ENCODE assay signal across 22 mouse cellular contexts in the genomic region with DNA sequence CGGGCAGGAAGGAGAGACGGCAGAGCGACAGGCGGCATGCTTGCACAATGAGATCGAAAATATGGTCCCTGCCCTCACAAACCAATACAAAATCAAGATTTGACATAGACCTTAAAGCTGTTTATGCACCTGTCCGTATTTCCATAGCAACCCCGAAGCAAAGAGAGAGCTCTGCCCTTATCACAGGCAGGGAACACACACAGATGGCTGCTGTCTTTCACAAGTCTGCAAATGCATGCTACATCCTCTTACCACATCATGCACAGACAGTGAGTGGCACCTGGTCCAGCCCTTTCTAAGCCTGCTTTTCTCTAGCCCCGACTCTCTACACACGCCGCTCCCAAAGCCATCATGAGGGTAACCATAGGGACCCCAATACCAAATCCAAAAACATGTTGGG. TPM values are rescaled to one million over a fixed set of nuclear protein-coding genes. Genes with fewer than 3 reads are reported as not detected.
A peak's percentile ranks its signal among the peaks of the same experiment; 100 is the strongest.
DNase-seq lines count a peak whose midpoint lies in the region; ATAC-seq and TF ChIP-seq lines count a peak whose summit lies in the region.
"Had no signal": no experiment of that assay in that cellular context is flagged by ENCODE, and none has a peak within 500 bp of the region (broad histone marks: within the 10 kb centered on the region; RNA-seq: fewer than 3 reads in every experiment).

No protein-coding gene starts in this region.

- H3K4me2 ChIP-seq in forebrain, postnatal 0 days (ENCODE audit: low read depth), result no peak overlapping the region
- H3K4me2 ChIP-seq in midbrain, embryonic 11.5 days, result no peak overlapping the region
- H3K4me2 ChIP-seq in midbrain, embryonic 13.5 days (replicated peaks), result no peak overlapping the region

- no peaks in the 10 kb centered on the region for H3K9me3 ChIP-seq in forebrain, postnatal 0 days (ENCODE audit: low read length)
- H3K9me3 ChIP-seq in forebrain, embryonic 10.5 days, result no peaks in the 10 kb centered on the region
- H3K9me3 ChIP-seq in midbrain, embryonic 10.5 days (replicated peaks), result no peaks in the 10 kb centered on the region
- no peaks in the 10 kb centered on the region for H3K9me3 ChIP-seq in midbrain, embryonic 11.5 days (ENCODE audit: control insufficient read depth, low read length)
- no peaks in the 10 kb centered on the region for H3K9me3 ChIP-seq in midbrain, embryonic 13.5 days
- H3K9me3 ChIP-seq: megakaryocyte, embryonic 14.5 days had no signal

- peak; percentile 43 for DNase-seq in forebrain, postnatal 0 days
- no peak for DNase-seq in forebrain, embryonic 10.5 days (ENCODE audit: extremely low spot score, low spot score)
- no peak for DNase-seq in midbrain, embryonic 10.5 days (ENCODE audit: low spot score)
- no peak for DNase-seq in midbrain, embryonic 11.5 days (ENCODE audit: low spot score, missing footprints)
- DNase-seq in thymus, postnatal 36 days, result no peak
- DNase-seq in heart, adult 8-10 months (ENCODE audit: low spot score), result no peak
- DNase-seq: adrenal gland, postnatal 14 days; cerebellum, adult 2 months; cerebellum, postnatal 36 days; gastrocnemius, adult 2 months; heart, adult 11 months; heart, postnatal 36 days; kidney, adult 8-10 months; kidney, postnatal 14 days; left cerebral cortex, postnatal 4 days; lung, postnatal 10 days; thymus, postnatal 4 days had no signal

- no peaks in the 10 kb centered on the region for H3K36me3 ChIP-seq in forebrain, postnatal 0 days (ENCODE audit: insufficient read depth)
- no peaks in the 10 kb centered on the region for H3K36me3 ChIP-seq in forebrain, embryonic 10.5 days (replicated peaks)
- no peaks in the 10 kb centered on the region for H3K36me3 ChIP-seq in midbrain, embryonic 10.5 days
- H3K36me3 ChIP-seq in midbrain, embryonic 11.5 days (ENCODE audit: control insufficient read depth, insufficient read depth, low read length), result no peaks in the 10 kb centered on the region
- H3K36me3 ChIP-seq in midbrain, embryonic 13.5 days, result no peaks in the 10 kb centered on the region

- peaks cover 6% of the 10 kb centered on the region; the same call in 1 of the 2 replicates for H3K4me1 ChIP-seq in forebrain, postnatal 0 days (ENCODE audit: insufficient read depth)
- H3K4me1 ChIP-seq in forebrain, embryonic 10.5 days, result peaks cover 16% of the 10 kb centered on the region; the same call in 1 of the 2 replicates
- peaks cover 40% of the 10 kb centered on the region for H3K4me1 ChIP-seq in midbrain, embryonic 10.5 days
- H3K4me1 ChIP-seq in midbrain, embryonic 11.5 days (ENCODE audit: control insufficient read depth, insufficient read depth, low read length), result peaks cover 17% of the 10 kb centered on the region
- H3K4me1 ChIP-seq in midbrain, embryonic 13.5 days (replicated peaks), result peaks cover 24% of the 10 kb centered on the region

- no peak overlapping the region for H3K9ac ChIP-seq in forebrain, postnatal 0 days
- no peak overlapping the region for H3K9ac ChIP-seq in midbrain, embryonic 11.5 days (ENCODE audit: low read length)
- H3K9ac ChIP-seq in midbrain, embryonic 13.5 days (replicated peaks), result no peak overlapping the region

- no peaks in the 10 kb centered on the region for H3K27me3 ChIP-seq in forebrain, postnatal 0 days (ENCODE audit: insufficient read depth, low read length)
- H3K27me3 ChIP-seq in forebrain, embryonic 10.5 days (ENCODE audit: poor library complexity, severe bottlenecking), result no peaks in the 10 kb centered on the region
- H3K27me3 ChIP-seq in midbrain, embryonic 10.5 days (ENCODE audit: low read depth, poor library complexity, severe bottlenecking), result no peaks in the 10 kb centered on the region; the same call in 1 of the 2 replicates
- no peaks in the 10 kb centered on the region for H3K27me3 ChIP-seq in midbrain, embryonic 11.5 days (ENCODE audit: control insufficient read depth, insufficient read depth, low read length)
- H3K27me3 ChIP-seq in midbrain, embryonic 13.5 days, result no peaks in the 10 kb centered on the region
- H3K27me3 ChIP-seq: CH12.LX; megakaryocyte, embryonic 14.5 days had no signal

- 59% methylated on average over 10 of the region's 10 CpGs for WGBS in forebrain, postnatal 0 days
- WGBS in forebrain, embryonic 10.5 days, result 88% methylated on average over 10 of the region's 10 CpGs
- WGBS in midbrain, embryonic 10.5 days, result 85% methylated on average over 10 of the region's 10 CpGs
- 79% methylated on average over 10 of the region's 10 CpGs for WGBS in midbrain, embryonic 11.5 days
- WGBS in midbrain, embryonic 13.5 days, result 44% methylated on average over 10 of the region's 10 CpGs

- H3K4me3 ChIP-seq in forebrain, postnatal 0 days (ENCODE audit: low read depth, low read length), result no peak overlapping the region
- H3K4me3 ChIP-seq in forebrain, embryonic 10.5 days, result no peak overlapping the region
- H3K4me3 ChIP-seq in midbrain, embryonic 10.5 days, result no peak overlapping the region
- no peak overlapping the region for H3K4me3 ChIP-seq in midbrain, embryonic 11.5 days (ENCODE audit: low read depth, low read length)
- no peak overlapping the region for H3K4me3 ChIP-seq in midbrain, embryonic 13.5 days (replicated peaks)
- H3K4me3 ChIP-seq: gastrocnemius, adult 2 months; layer of hippocampus, adult 2 months; megakaryocyte, embryonic 14.5 days; myocyte had no signal

- peak overlapping the region; percentile 15; the same call in 1 of the 2 replicates for H3K27ac ChIP-seq in forebrain, postnatal 0 days (ENCODE audit: low read depth, low read length)
- no peak overlapping the region for H3K27ac ChIP-seq in forebrain, embryonic 10.5 days
- H3K27ac ChIP-seq in midbrain, embryonic 10.5 days (replicated peaks), result peak overlapping the region; percentile 70
- no peak overlapping the region for H3K27ac ChIP-seq in midbrain, embryonic 11.5 days (ENCODE audit: low read depth, low read length)
- H3K27ac ChIP-seq in midbrain, embryonic 13.5 days, result no peak overlapping the region
- H3K27ac ChIP-seq: gastrocnemius, adult 2 months had no signal

- ATAC-seq in forebrain, postnatal 0 days, result peak; percentile 75
- ATAC-seq in midbrain, embryonic 11.5 days (ENCODE audit: low FRiP score), result no peak
- ATAC-seq in midbrain, embryonic 13.5 days, result peak; percentile 35; the same call in 1 of the 2 replicates

- TF ChIP-seq CTCF in forebrain, postnatal 0 days (IDR thresholded peaks at IDR 0.05; ENCODE audit: low read depth), result no peak

RNA-seq across cellular contexts. Expression of a gene that starts 38.2 kb away (rescaled TPM):
- total RNA-seq in forebrain, postnatal 0 days (2014; rRNA removed), result 22.8 and 28.6 TPM in 2 replicates
- polyA plus RNA-seq in forebrain, postnatal 0 days (2015; fragmentation: Nextera tagmentation; extraction: Ambion mirVana), result 7.2 and 17.8 TPM in 2 replicates
- polyA plus RNA-seq in forebrain, embryonic 10.5 days (2016; fragmentation: Nextera tagmentation; extraction: Ambion mirVana), result 26.4 and 29.0 TPM in 2 replicates
- polyA plus RNA-seq in midbrain, embryonic 10.5 days (2016; fragmentation: Nextera tagmentation; extraction: Ambion mirVana), result 25.9 and 29.7 TPM in 2 replicates
- polyA plus RNA-seq in midbrain, embryonic 11.5 days (2014; fragmentation: Nextera tagmentation; extraction: Ambion mirVana), result 25.2 and 25.8 TPM in 2 replicates
- polyA plus RNA-seq in midbrain, embryonic 13.5 days (2015; fragmentation: Nextera tagmentation; extraction: Ambion mirVana), result 44.0 and 46.9 TPM in 2 replicates
- 100 to 1,000 TPM in 3 of 4 experiments, 10 to 100 TPM in 1; 94.2 to 109 (median 105) TPM for total RNA-seq in heart, adult 8-10 months (2022)

RNA-seq across cellular contexts. Expression of a gene that starts 39.0 kb away (rescaled TPM):
- 1.5 and 1.8 TPM in 2 replicates for total RNA-seq in forebrain, postnatal 0 days (2014; rRNA removed)
- polyA plus RNA-seq in forebrain, postnatal 0 days (2015; fragmentation: Nextera tagmentation; extraction: Ambion mirVana), result 1.9 and 2.0 TPM in 2 replicates
- polyA plus RNA-seq in forebrain, embryonic 10.5 days (2016; fragmentation: Nextera tagmentation; extraction: Ambion mirVana), result 0.98 and 1.4 TPM in 2 replicates
- 1.1 and 1.8 TPM in 2 replicates for polyA plus RNA-seq in midbrain, embryonic 10.5 days (2016; fragmentation: Nextera tagmentation; extraction: Ambion mirVana)
- polyA plus RNA-seq in midbrain, embryonic 11.5 days (2014; fragmentation: Nextera tagmentation; extraction: Ambion mirVana), result 1.5 TPM in 2 replicates
- polyA plus RNA-seq in midbrain, embryonic 13.5 days (2015; fragmentation: Nextera tagmentation; extraction: Ambion mirVana), result 1.6 and 2.1 TPM in 2 replicates
- total RNA-seq in heart, adult 8-10 months (2022), result 1 to 10 TPM in 3 of 4 experiments, under 1 TPM in 1; 0.87 to 3.9 (median 1.6) TPM
- total RNA-seq: CH12.LX had no signal
- polyA plus RNA-seq: myocyte had no signal

Comparison
In these comparisons a context has a peak if more than half of its experiments do, and no peak if none do; other contexts are left out.
1. H3K27ac ChIP-seq: peak in forebrain, postnatal 0 days (single experiment) and midbrain, embryonic 10.5 days (single experiment); none in forebrain, embryonic 10.5 days (single experiment), midbrain, embryonic 11.5 days (single experiment) and midbrain, embryonic 13.5 days (single experiment).